Mouse (Mus musculus) erythroid progenitor cell, adult 5-6 weeks (primary cell): ENCODE measurements around the gene Tmem54. TPM values are rescaled to one million over a fixed set of nuclear protein-coding genes. Genes with fewer than 3 reads are reported as not detected.
A peak's percentile ranks its signal among the peaks of the same experiment; 100 is the strongest.

Source experiments
- ATAC-seq: replicated peaks from 2 replicates; pipeline ENCODE4 v1.8.0; 2016; ENCODE audit warnings: moderate number of reproducible peaks, mild to moderate bottlenecking, moderate TSS enrichment, inconsistent platforms; ENCODE audit not compliant: poor library complexity, low FRiP score, severe bottlenecking
- total RNA-seq, 2 experiments: library from RNA; stranded (forward) in 1 of 2; stranded (reverse) in 1 of 2; fragments of 150-400 nt in 1 of 2; fragments of 186-747, 209-891 nt in 1 of 2; gene quantifications; 2 replicates each; pipeline versions ENCODE4 v1.2.3 to v1.2.4; 2015 to 2017; ENCODE audit warnings: low replicate concordance in 2 of 2

Gene Tmem54
- total RNA-seq, 2 experiments from 2014 or later, result not detected

GRCm38 (mm10) chr4:129144401-129145367, 39.3 kb downstream of the Tmem54 start:
- no peak for ATAC-seq

- no peak for ATAC-seq
Measured at GRCm38 (mm10) chr4:129145411-129145810, 40.1 kb downstream of the Tmem54 start.

- no peak for ATAC-seq
Measured at GRCm38 (mm10) chr4:129145943-129146342, 40.6 kb downstream of the Tmem54 start.

- ATAC-seq, result no peak
Measured at GRCm38 (mm10) chr4:129146392-129146791, 41.0 kb downstream of the Tmem54 start.

GRCm38 (mm10) chr4:129147552-129148103, 42.3 kb downstream of the Tmem54 start:
- no peak for ATAC-seq

- no peak for ATAC-seq
Measured at GRCm38 (mm10) chr4:129149321-129149720, 44.0 kb downstream of the Tmem54 start.

GRCm38 (mm10) chr4:129151276-129151811, 46.0 kb downstream of the Tmem54 start:
- no peak for ATAC-seq

- ATAC-seq, result no peak
Measured at GRCm38 (mm10) chr4:129157541-129157940, 52.2 kb downstream of the Tmem54 start.

- peak; percentile 91 for ATAC-seq
Measured at GRCm38 (mm10) chr4:129158549-129158948, 53.2 kb downstream of the Tmem54 start.

GRCm38 (mm10) chr4:129161076-129161475, 55.7 kb downstream of the Tmem54 start:
- ATAC-seq, result no peak

Other genes starting within 250 kb of the Tmem54 start
- gene Trim62, start 222.0 kb upstream of the Tmem54 start, total RNA-seq (2015; ENCODE audit: low replicate concordance), result 0.36 TPM in 1 of 2 replicates, not detected in the other
- 0.90 TPM in 1 of 2 replicates, not detected in the other for gene Trim62, start 222.0 kb upstream of the Tmem54 start, total RNA-seq (2017; ENCODE audit: low replicate concordance)
- gene Azin2, start 143.1 kb upstream of the Tmem54 start, total RNA-seq (2015; ENCODE audit: low replicate concordance), result 3.4 TPM in 1 of 2 replicates, not detected in the other
- gene Azin2, start 143.1 kb upstream of the Tmem54 start, total RNA-seq (2017; ENCODE audit: low replicate concordance), result not detected in 2 replicates
- gene Ak2, start 113.6 kb upstream of the Tmem54 start, total RNA-seq (2015; ENCODE audit: low replicate concordance), result 29.2 and 36.9 TPM in 2 replicates
- gene Ak2, start 113.6 kb upstream of the Tmem54 start, total RNA-seq (2017; ENCODE audit: low replicate concordance), result 25.0 and 34.1 TPM in 2 replicates
- 5.4 and 5.9 TPM in 2 replicates for gene Rnf19b, start 47.3 kb upstream of the Tmem54 start, total RNA-seq (2015; ENCODE audit: low replicate concordance)
- gene Rnf19b, start 47.3 kb upstream of the Tmem54 start, total RNA-seq (2017; ENCODE audit: low replicate concordance), result 15.3 and 22.7 TPM in 2 replicates
- not detected in 2 replicates for gene Hpca, start 16.5 kb downstream of the Tmem54 start, total RNA-seq (2015; ENCODE audit: low replicate concordance)
- gene Hpca, start 16.5 kb downstream of the Tmem54 start, total RNA-seq (2017; ENCODE audit: low replicate concordance), result not detected in 2 replicates
- gene Fndc5, start 31.5 kb downstream of the Tmem54 start, total RNA-seq (2015; ENCODE audit: low replicate concordance), result 0.72 TPM in 1 of 2 replicates, not detected in the other
- 0.38 and 0.39 TPM in 2 replicates for gene Fndc5, start 31.5 kb downstream of the Tmem54 start, total RNA-seq (2017; ENCODE audit: low replicate concordance)
- 6.8 and 29.8 TPM in 2 replicates for gene S100pbp, start 84.2 kb downstream of the Tmem54 start, total RNA-seq (2015; ENCODE audit: low replicate concordance)
- 8.1 and 11.6 TPM in 2 replicates for gene S100pbp, start 84.2 kb downstream of the Tmem54 start, total RNA-seq (2017; ENCODE audit: low replicate concordance)
- 21.0 and 29.9 TPM in 2 replicates for gene Yars, start 84.2 kb downstream of the Tmem54 start, total RNA-seq (2015; ENCODE audit: low replicate concordance)
- gene Yars, start 84.2 kb downstream of the Tmem54 start, total RNA-seq (2017; ENCODE audit: low replicate concordance), result 25.3 and 61.2 TPM in 2 replicates
- not detected in 2 replicates for gene C77080, start 155.9 kb downstream of the Tmem54 start, total RNA-seq (2015; ENCODE audit: low replicate concordance)
- not detected in 2 replicates for gene C77080, start 155.9 kb downstream of the Tmem54 start, total RNA-seq (2017; ENCODE audit: low replicate concordance)
- gene Sync, start 182.1 kb downstream of the Tmem54 start, total RNA-seq (2015; ENCODE audit: low replicate concordance), result not detected in 2 replicates
- gene Sync, start 182.1 kb downstream of the Tmem54 start, total RNA-seq (2017; ENCODE audit: low replicate concordance), result not detected in 2 replicates
- 177 and 270 TPM in 2 replicates for gene Rbbp4, start 229.8 kb downstream of the Tmem54 start, total RNA-seq (2015; ENCODE audit: low replicate concordance)
- 159 and 296 TPM in 2 replicates for gene Rbbp4, start 229.8 kb downstream of the Tmem54 start, total RNA-seq (2017; ENCODE audit: low replicate concordance)
- gene Zbtb8os, start 230.1 kb downstream of the Tmem54 start, total RNA-seq (2015; ENCODE audit: low replicate concordance), result 11.5 and 16.8 TPM in 2 replicates
- gene Zbtb8os, start 230.1 kb downstream of the Tmem54 start, total RNA-seq (2017; ENCODE audit: low replicate concordance), result 16.3 and 23.0 TPM in 2 replicates